Mouse (Mus musculus) layer of hippocampus, adult 8-10 months (tissue): Measurements from ENCODE around the gene Oas1f. TPM values are rescaled to one million over a fixed set of nuclear protein-coding genes. Genes with fewer than 3 reads are reported as not detected.

Source experiments
- microRNA-seq, 2 experiments: library from miRNA; unstranded; fragments of <30 nt; microRNA quantifications; one replicate each; pipeline ENCODE4 v1.2.0; 2022
- total RNA-seq, 4 experiments: library from RNA; stranded (reverse); gene quantifications; 2 replicates each; pipeline ENCODE4 v1.2.4; 2022

Oas1f gene
- total RNA-seq, 4 experiments from 2014 or later, result not detected

Small RNA genes lying within 50 kb of the gene (microRNA-seq; reads per million reads assigned to microRNA genes)
- gene Gm22907, result 0 reads per million in 2 experiments

Other genes starting within 250 kb of the Oas1f start
- 10 to 100 TPM; 22.1 to 27.3 (median 24.7) TPM for gene Rita1, start 234.8 kb upstream of the Oas1f start, total RNA-seq
- gene Ddx54, start 234.6 kb upstream of the Oas1f start, total RNA-seq, result 10 to 100 TPM; 32.8 to 37.1 (median 35.7) TPM
- under 1 TPM in 2 of 4 experiments, not detected in 2; 0.50 to 0.56 TPM for gene Cfap73, start 213.1 kb upstream of the Oas1f start, total RNA-seq
- 100 to 1,000 TPM in 2 of 4 experiments, 10 to 100 TPM in 2; 84.4 to 112 (median 96.9) TPM for gene Rasal1, start 198.6 kb upstream of the Oas1f start, total RNA-seq
- gene Dtx1, start 135.4 kb upstream of the Oas1f start, total RNA-seq, result 10 to 100 TPM; 62.9 to 71.1 (median 66.9) TPM
- under 1 TPM; 0.12 to 0.65 (median 0.40) TPM for gene Oas2, start 97.5 kb upstream of the Oas1f start, total RNA-seq
- gene Oas3, start 69.7 kb upstream of the Oas1f start, total RNA-seq, result under 1 TPM in 2 of 4 experiments, not detected in 2; 0.09 to 0.30 TPM
- gene Oas1e, start 51.8 kb upstream of the Oas1f start, total RNA-seq, result not detected
- 1 to 10 TPM in 1 of 4 experiments, under 1 TPM in 3; 0.12 to 1.2 (median 0.65) TPM for gene Oas1c, start 34.9 kb upstream of the Oas1f start, total RNA-seq
- gene Oas1h, start 14.1 kb downstream of the Oas1f start, total RNA-seq, result not detected
- under 1 TPM in 1 of 4 experiments, not detected in 3; 0.84 TPM for gene Oas1g, start 40.2 kb downstream of the Oas1f start, total RNA-seq
- 1 to 10 TPM in 2 of 4 experiments, under 1 TPM in 2; 0.31 to 2.4 (median 0.74) TPM for gene Oas1a, start 60.2 kb downstream of the Oas1f start, total RNA-seq
- not detected for gene Oas1d, start 67.2 kb downstream of the Oas1f start, total RNA-seq
- gene Rph3a, start 162.7 kb downstream of the Oas1f start, total RNA-seq, result 100 to 1,000 TPM; 199 to 216 (median 211) TPM